Mouse (Mus musculus) kidney, embryonic 16.5 days (tissue): ENCODE data around the gene Olfr43. TPM values are rescaled to one million over a fixed set of nuclear protein-coding genes. Genes with fewer than 3 reads are reported as not detected.

Source experiments
- ATAC-seq: fragments of 200-750 bp; cut with Nextera tagmentation; 2 replicates; pipeline ENCODE4 v1.8.0; 2017; ENCODE audit warnings: moderate TSS enrichment; ENCODE audit not compliant: low FRiP score, low TSS enrichment
- H3K27ac ChIP-seq: fragments of 300-500 bp; sonication (generic); 2 replicates; pipeline ENCODE4 v1.5.1; 2014; ENCODE audit warnings: low read length
- H3K27me3 ChIP-seq: fragments of 300-500 bp; sonication (generic); 2 replicates; pipeline ENCODE4 v1.6.1; 2014; ENCODE audit warnings: low read length, control low read depth, mixed read lengths; ENCODE audit not compliant: insufficient read depth
- H3K36me3 ChIP-seq: fragments of 300-500 bp; sonication (generic); 2 replicates; pipeline ENCODE4 v1.6.1; 2014; ENCODE audit warnings: low read length, control low read depth, mixed read lengths; ENCODE audit not compliant: insufficient read depth
- H3K4me1 ChIP-seq: fragments of 300-500 bp; sonication (generic); 2 replicates; pipeline ENCODE4 v1.6.1; 2014; ENCODE audit warnings: low read length, control low read depth, mixed read lengths; ENCODE audit not compliant: insufficient read depth
- H3K4me2 ChIP-seq: fragments of 300-500 bp; sonication (generic); replicated peaks from 2 replicates; pipeline ENCODE4 v1.6.1; 2014; ENCODE audit warnings: low read depth, low read length
- H3K4me3 ChIP-seq: fragments of 300-500 bp; sonication (generic); 2 replicates; pipeline ENCODE4 v1.5.1; 2014; ENCODE audit warnings: mild to moderate bottlenecking, low read length
- H3K9ac ChIP-seq: fragments of 300-500 bp; sonication (generic); replicated peaks from 2 replicates; pipeline ENCODE4 v1.6.1; 2014; ENCODE audit warnings: low read length
- H3K9me3 ChIP-seq: fragments of 300-500 bp; sonication (generic); 2 replicates; pipeline ENCODE4 v1.6.1; 2016; ENCODE audit warnings: low read length, control low read depth
- WGBS: fragments of 180-500 bp; shearing (Covaris S2); extraction: QIAGEN DNeasy Blood & Tissue Kit; methylation state at CpG from one replicate; pipeline ENCODE4 v1.1.7; 2014; 5-methylcytosine and 5-hydroxymethylcytosine counted together
- polyA plus RNA-seq: library from polyadenylated mRNA; unstranded; fragments of >200 nt; fragmentation: Nextera tagmentation; extraction: Ambion mirVana; gene quantifications from 2 replicates; pipeline ENCODE4 v1.2.1, GENCODE M21; 2015

The Olfr43 gene
- polyA plus RNA-seq, result not detected in 2 replicates

GRCm38 (mm10) chr11:74211279-74211678 is at the start of gene Olfr43:
Gene Olfr43, minus strand, starts transcription at chr11:74211379.
- Histone ChIP-seq H3K27me3 (no peaks in the 10 kb centered on the region), H3K4me1 (no peaks in the 10 kb centered on the region), H3K4me2 (no peak within 1 kb of the TSS), H3K36me3 (no peaks in the 10 kb centered on the region), H3K9me3 (no peaks in the 10 kb centered on the region), H3K4me3 (no peak within 1 kb of the TSS), H3K27ac (no peak within 1 kb of the TSS), H3K9ac (no peak within 1 kb of the TSS)
- no peak for ATAC-seq
- WGBS, result 57% methylated on average over 1 of the region's 1 CpGs

DNA sequence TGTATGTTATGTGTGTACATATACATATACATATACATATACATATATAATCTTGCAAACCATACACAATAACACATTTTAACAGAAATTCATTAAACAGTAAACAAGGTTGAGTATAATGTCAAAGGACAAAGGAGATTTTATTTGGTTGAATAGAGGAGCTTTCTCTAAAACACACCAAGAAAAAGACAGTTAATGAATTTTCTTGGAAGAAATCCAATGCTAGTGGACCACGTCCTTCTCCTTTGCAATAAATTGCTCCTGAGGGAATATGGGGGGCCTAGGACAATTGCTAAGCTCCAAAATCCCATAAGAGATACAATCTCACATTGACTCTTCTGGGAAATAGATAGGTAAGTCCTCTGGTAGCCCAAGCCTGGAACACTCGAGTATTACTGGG is 48.3 kb upstream of the Olfr43 start, which contains the start of gene Olfr406:
Olfr406 (plus strand) TSS at position 301 of the 400 bp plus-strand sequence.
- Histone ChIP-seq H3K4me1 (no peaks in the 10 kb centered on the region), H3K27ac (no peak within 1 kb of the TSS), H3K36me3 (no peaks in the 10 kb centered on the region), H3K9me3 (no peaks in the 10 kb centered on the region), H3K27me3 (no peaks in the 10 kb centered on the region), H3K4me3 (no peak within 1 kb of the TSS), H3K4me2 (no peak within 1 kb of the TSS), H3K9ac (no peak within 1 kb of the TSS)
- no peak for ATAC-seq
- 40% methylated on average over 2 of the region's 2 CpGs for WGBS

- Histone ChIP-seq H3K4me2 (no peak overlapping the region), H3K4me1 (no peaks in the 10 kb centered on the region), H3K36me3 (no peaks in the 10 kb centered on the region), H3K4me3 (no peak overlapping the region), H3K27me3 (no peaks in the 10 kb centered on the region), H3K27ac (no peak overlapping the region), H3K9me3 (no peaks in the 10 kb centered on the region), H3K9ac (no peak overlapping the region)
- WGBS, result 89% methylated on average over 3 of the region's 3 CpGs
- ATAC-seq, result no peak
Observed at GRCm38 (mm10) chr11:74241201-74241600, 30.0 kb upstream of the Olfr43 start.

- H3K4me2 ChIP-seq, result no peak within 1 kb of the TSS
- H3K9me3 ChIP-seq, result peaks cover 3% of the 10 kb centered on the region; the same call in 1 of the 2 replicates
- no peaks in the 10 kb centered on the region for H3K4me1 ChIP-seq
- ATAC-seq, result no peak
- no peaks in the 10 kb centered on the region for H3K27me3 ChIP-seq
- no peak within 1 kb of the TSS for H3K27ac ChIP-seq
- H3K36me3 ChIP-seq, result no peaks in the 10 kb centered on the region
- H3K9ac ChIP-seq, result no peak within 1 kb of the TSS
- H3K4me3 ChIP-seq, result no peak within 1 kb of the TSS
Observed at GRCm38 (mm10) chr11:74185949-74186348, 25.2 kb downstream of the Olfr43 start, which contains the start of gene Olfr403. Gene Olfr403, plus strand, starts transcription at chr11:74186249.

DNA sequence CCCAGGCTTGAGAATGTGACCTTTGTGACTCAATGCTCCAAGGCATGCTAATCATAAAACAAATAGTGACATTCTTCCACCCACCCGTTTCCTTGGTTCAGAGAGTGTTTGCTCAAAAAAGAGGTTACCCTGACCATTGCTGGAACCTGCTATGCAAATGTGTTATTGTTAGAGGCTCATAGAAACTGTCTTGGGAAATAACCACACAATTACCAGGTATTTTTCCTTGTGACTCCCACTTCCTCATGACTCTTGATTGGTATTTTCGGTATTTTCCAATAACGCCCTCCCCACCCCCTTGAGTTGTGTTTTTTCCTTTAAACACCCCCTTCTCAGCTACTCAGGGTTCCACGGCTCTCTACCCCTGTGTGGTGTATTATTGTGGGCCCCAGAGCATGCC is 27.4 kb downstream of the Olfr43 start:
- Histone ChIP-seq H3K4me2 (no peak overlapping the region), H3K27me3 (no peaks in the 10 kb centered on the region), H3K9me3 (no peaks in the 10 kb centered on the region), H3K4me3 (no peak overlapping the region), H3K9ac (no peak overlapping the region), H3K36me3 (no peaks in the 10 kb centered on the region), H3K4me1 (no peaks in the 10 kb centered on the region), H3K27ac (no peak overlapping the region)
- WGBS, result 70% methylated on average over 4 of the region's 4 CpGs
- ATAC-seq, result no peak

DNA sequence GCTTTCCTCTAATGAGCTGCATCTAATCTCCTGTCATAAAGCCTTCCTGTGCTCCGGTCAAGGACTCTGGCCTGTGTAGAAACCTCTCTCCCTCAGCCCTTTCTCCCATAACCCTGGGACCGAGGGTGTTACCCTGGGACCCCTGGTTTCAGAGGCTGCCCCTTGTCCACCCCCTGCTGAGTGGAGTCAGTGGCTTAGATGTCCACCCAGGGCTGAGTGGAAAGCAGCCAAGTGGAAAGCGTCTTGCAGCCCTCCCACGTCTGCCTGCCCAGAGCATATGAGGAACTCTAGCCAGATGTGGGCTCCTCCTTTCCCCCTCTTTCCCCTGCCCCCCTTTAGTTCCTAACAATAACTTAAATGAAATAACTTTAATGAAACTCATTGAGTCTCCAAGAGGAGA is 28.0 kb downstream of the Olfr43 start:
- H3K9ac ChIP-seq, result no peak overlapping the region
- WGBS, result 66% methylated on average over 4 of the region's 4 CpGs
- H3K36me3 ChIP-seq, result no peaks in the 10 kb centered on the region
- H3K9me3 ChIP-seq, result no peaks in the 10 kb centered on the region
- H3K27ac ChIP-seq, result no peak overlapping the region
- peak; percentile 39; the same call in 1 of the 2 replicates for ATAC-seq
- H3K4me2 ChIP-seq, result no peak overlapping the region
- H3K4me3 ChIP-seq, result no peak overlapping the region
- H3K27me3 ChIP-seq, result no peaks in the 10 kb centered on the region
- no peaks in the 10 kb centered on the region for H3K4me1 ChIP-seq

- Histone ChIP-seq H3K36me3 (no peaks in the 10 kb centered on the region), H3K4me1 (no peaks in the 10 kb centered on the region), H3K27me3 (no peaks in the 10 kb centered on the region), H3K4me2 (no peak overlapping the region), H3K9ac (no peak overlapping the region), H3K27ac (no peak overlapping the region), H3K9me3 (peaks cover 3% of the 10 kb centered on the region), H3K4me3 (no peak overlapping the region)
- no peak for ATAC-seq
Observed at GRCm38 (mm10) chr11:74168771-74169170, 42.4 kb downstream of the Olfr43 start.

Other genes with a start within 250 kb of the Olfr43 start
- gene Olfr398, start 221.0 kb downstream of the Olfr43 start, polyA plus RNA-seq, result not detected in 2 replicates
- not detected in 2 replicates for gene Olfr139, start 154.8 kb downstream of the Olfr43 start, polyA plus RNA-seq
- not detected in 2 replicates for gene Olfr399, start 154.8 kb downstream of the Olfr43 start, polyA plus RNA-seq
- 0.19 TPM in 1 of 2 replicates, not detected in the other for gene Zfp616, start 141.4 kb downstream of the Olfr43 start, polyA plus RNA-seq
- gene Olfr401, start 97.7 kb downstream of the Olfr43 start, polyA plus RNA-seq, result not detected in 2 replicates
- gene Olfr402, start 57.9 kb downstream of the Olfr43 start, polyA plus RNA-seq, result not detected in 2 replicates
- not detected in 2 replicates for gene Olfr403, start 25.1 kb downstream of the Olfr43 start, polyA plus RNA-seq
- not detected in 2 replicates for gene Olfr406, start 48.4 kb upstream of the Olfr43 start, polyA plus RNA-seq
- gene Olfr59, start 72.4 kb upstream of the Olfr43 start, polyA plus RNA-seq, result not detected in 2 replicates
- gene Olfr410, start 126.7 kb upstream of the Olfr43 start, polyA plus RNA-seq, result not detected in 2 replicates
- gene Olfr411, start 141.3 kb upstream of the Olfr43 start, polyA plus RNA-seq, result not detected in 2 replicates
- gene Olfr412, start 150.7 kb upstream of the Olfr43 start, polyA plus RNA-seq, result not detected in 2 replicates